Mouse (Mus musculus): ENCODE data around the gene Mrpl3.

- TF ChIP-seq CTCF (IDR thresholded peaks at IDR 0.05; ENCODE audit: borderline replicate concordance, insufficient read depth, low read depth, low read length) (no peak), POLR2A (IDR thresholded peaks at IDR 0.05; ENCODE audit: borderline replicate concordance, insufficient read depth, low read length) (no peak)
Measured at GRCm38 (mm10) chr9:105018186-105018585, 34.9 kb upstream of the Mrpl3 start.
